Mouse (Mus musculus) embryonic facial prominence, embryonic 10.5 days (tissue): Measurements from ENCODE around the gene Pmf1. TPM values are rescaled to one million over a fixed set of nuclear protein-coding genes. Genes with fewer than 3 reads are reported as not detected.
"Not testable (repeated sequence)": the region's sequence is repeated elsewhere in the genome, so short reads cannot be mapped to it uniquely, and the experiment has no call there.

Source experiments
- DNase-seq: peaks from one replicate; pipeline ENCODE4 v3.0.0-alpha.2; 2017; ENCODE audit warnings: low spot score
- H3K27ac ChIP-seq: fragments of 300-500 bp; sonication (generic); replicated peaks from 2 replicates; pipeline ENCODE4 v1.5.1; 2016; ENCODE audit warnings: mild to moderate bottlenecking
- H3K27me3 ChIP-seq: fragments of 300-500 bp; sonication (generic); replicated peaks from 2 replicates; pipeline ENCODE4 v1.6.1; 2016; ENCODE audit warnings: low read depth, mild to moderate bottlenecking; ENCODE audit not compliant: poor library complexity, severe bottlenecking
- H3K36me3 ChIP-seq: fragments of 300-500 bp; sonication (generic); replicated peaks from 2 replicates; pipeline ENCODE4 v1.6.1; 2016; ENCODE audit warnings: mild to moderate bottlenecking, moderate library complexity
- H3K4me1 ChIP-seq: fragments of 300-500 bp; sonication (generic); 2 replicates; pipeline ENCODE4 v1.6.1; 2016
- H3K4me3 ChIP-seq: fragments of 300-500 bp; sonication (generic); 2 replicates; pipeline ENCODE4 v1.5.1; 2016; ENCODE audit warnings: mild to moderate bottlenecking, moderate library complexity
- H3K9me3 ChIP-seq: fragments of 300-500 bp; sonication (generic); 2 replicates; pipeline ENCODE4 v1.6.1; 2016; ENCODE audit warnings: mild to moderate bottlenecking
- WGBS: fragments of 180-500 bp; shearing (Covaris S2); methylation state at CpG from one replicate; pipeline ENCODE4 v1.1.7; 2016; 5-methylcytosine and 5-hydroxymethylcytosine counted together
- polyA plus RNA-seq: library from polyadenylated mRNA; unstranded; fragments of >200 nt; fragmentation: Nextera tagmentation; extraction: Ambion mirVana; gene quantifications from 2 replicates; pipeline ENCODE4 v1.2.1, GENCODE M21; 2016

The Pmf1 gene
- polyA plus RNA-seq, 1 experiment from 2014 or later, result 184 TPM

GRCm38 (mm10) chr3:88407529-88407928 is 2.6 kb downstream of the Pmf1 start:
- no peak overlapping the region for H3K27ac ChIP-seq
- H3K9me3 ChIP-seq, result no peaks in the 10 kb centered on the region
- WGBS, result 61% methylated on average over 7 of the region's 7 CpGs
- H3K4me1 ChIP-seq, result peaks cover 40% of the 10 kb centered on the region
- no peaks in the 10 kb centered on the region for H3K27me3 ChIP-seq
- DNase-seq, result no peak
- H3K36me3 ChIP-seq, result peaks cover 47% of the 10 kb centered on the region
- 0 out of 2 replicates have a peak overlapping the region, but pooled peaks have one; percentile 79 for H3K4me3 ChIP-seq

- Histone ChIP-seq H3K4me3 (peak overlapping the region; percentile 14; the same call in 1 of the 2 replicates), H3K4me1 (peaks cover 40% of the 10 kb centered on the region), H3K27ac (no peak overlapping the region), H3K9me3 (no peaks in the 10 kb centered on the region), H3K27me3 (no peaks in the 10 kb centered on the region), H3K36me3 (peaks cover 47% of the 10 kb centered on the region)
- WGBS, result 6% methylated on average over 2 of the region's 2 CpGs
- peak; percentile 66 for DNase-seq
Measured at GRCm38 (mm10) chr3:88407090-88407489, 3.0 kb downstream of the Pmf1 start.

GRCm38 (mm10) chr3:88403522-88404230 is 6.5 kb downstream of the Pmf1 start:
- WGBS, result 94% methylated on average over 10 of the region's 10 CpGs
- Histone ChIP-seq H3K36me3 (peaks cover 69% of the 10 kb centered on the region), H3K27ac (no peak overlapping the region)

GRCm38 (mm10) chr3:88398666-88399065 is 11.5 kb downstream of the Pmf1 start:
- WGBS, result 76% methylated on average over 2 of the region's 2 CpGs
- Histone ChIP-seq H3K4me3 (no peak overlapping the region), H3K9me3 (no peaks in the 10 kb centered on the region), H3K4me1 (no peaks in the 10 kb centered on the region), H3K36me3 (peaks cover 98% of the 10 kb centered on the region), H3K27me3 (no peaks in the 10 kb centered on the region), H3K27ac (no peak overlapping the region)
- DNase-seq, result no peak

More at GRCm38 (mm10) chr3:88403522-88404230, 6.5 kb downstream of the Pmf1 start:
- Histone ChIP-seq H3K27me3 (no peaks in the 10 kb centered on the region), H3K4me3 (no peak overlapping the region), H3K4me1 (peaks cover 24% of the 10 kb centered on the region), H3K9me3 (no peaks in the 10 kb centered on the region)
- DNase-seq, result no peak

- Histone ChIP-seq H3K27ac (no peak overlapping the region), H3K36me3 (peaks cover 93% of the 10 kb centered on the region), H3K27me3 (no peaks in the 10 kb centered on the region), H3K4me1 (no peaks in the 10 kb centered on the region), H3K9me3 (no peaks in the 10 kb centered on the region), H3K4me3 (no peak overlapping the region)
- no peak for DNase-seq
- WGBS, result 90% methylated on average over 8 of the region's 8 CpGs
Measured at GRCm38 (mm10) chr3:88395742-88396141, 14.4 kb downstream of the Pmf1 start.

- H3K36me3 ChIP-seq, result peaks cover 93% of the 10 kb centered on the region
- H3K27ac ChIP-seq, result no peak overlapping the region
- no peaks in the 10 kb centered on the region for H3K4me1 ChIP-seq
- no peaks in the 10 kb centered on the region for H3K27me3 ChIP-seq
- 96% methylated on average over 6 of the region's 6 CpGs for WGBS
- no peak overlapping the region for H3K4me3 ChIP-seq
- no peaks in the 10 kb centered on the region for H3K9me3 ChIP-seq
- DNase-seq, result no peak
Measured at GRCm38 (mm10) chr3:88395288-88395687, 14.8 kb downstream of the Pmf1 start.

- WGBS, result 90% methylated on average over 9 of the region's 9 CpGs
- no peak overlapping the region for H3K27ac ChIP-seq
Measured at GRCm38 (mm10) chr3:88393776-88394375, 16.3 kb downstream of the Pmf1 start.

GRCm38 (mm10) chr3:88384364-88384763 is 25.8 kb downstream of the Pmf1 start, which contains the start of gene Bglap:
Gene Bglap, minus strand, starts transcription at chr3:88384464.
- no peak for DNase-seq
- no peak within 1 kb of the TSS for H3K4me3 ChIP-seq
- H3K36me3 ChIP-seq, result peaks cover 6% of the 10 kb centered on the region; the same call in 1 of the 2 replicates
- peaks cover 9% of the 10 kb centered on the region for H3K4me1 ChIP-seq
- H3K27me3 ChIP-seq, result no peaks in the 10 kb centered on the region
- H3K9me3 ChIP-seq, result no peaks in the 10 kb centered on the region
- no peak within 1 kb of the TSS for H3K27ac ChIP-seq
- 79% methylated on average over 5 of the region's 5 CpGs for WGBS

More at GRCm38 (mm10) chr3:88393776-88394375, 16.3 kb downstream of the Pmf1 start:
- H3K4me3 ChIP-seq, result no peak overlapping the region
- no peak for DNase-seq
- H3K27me3 ChIP-seq, result no peaks in the 10 kb centered on the region
- H3K4me1 ChIP-seq, result no peaks in the 10 kb centered on the region
- no peaks in the 10 kb centered on the region for H3K9me3 ChIP-seq
- H3K36me3 ChIP-seq, result peaks cover 92% of the 10 kb centered on the region

GRCm38 (mm10) chr3:88382383-88382782 is 27.7 kb downstream of the Pmf1 start:
- H3K9me3 ChIP-seq, H3K36me3 ChIP-seq, H3K27me3 ChIP-seq, H3K27ac ChIP-seq, H3K4me1 ChIP-seq, DNase-seq: not testable (repeated sequence)
- peak overlapping the region; percentile 46; the same call in 1 of the 2 replicates for H3K4me3 ChIP-seq
- WGBS, result 46% methylated on average over 3 of the region's 7 CpGs

- peak; percentile 68 for DNase-seq
- H3K27me3 ChIP-seq, H3K36me3 ChIP-seq, H3K9me3 ChIP-seq: not testable (repeated sequence)
- Histone ChIP-seq H3K27ac (peak overlapping the region; percentile 75), H3K4me3 (peak overlapping the region; percentile 46), H3K4me1 (peaks cover 10% of the 10 kb centered on the region)
- WGBS, result 7% methylated on average over 22 of the region's 22 CpGs
Measured at GRCm38 (mm10) chr3:88381389-88382315, 28.5 kb downstream of the Pmf1 start.

GRCm38 (mm10) chr3:88378599-88378998 is 31.5 kb downstream of the Pmf1 start, which contains the start of gene Bglap2:
Gene Bglap2, minus strand, starts transcription at chr3:88378699.
- H3K27ac ChIP-seq, H3K9me3 ChIP-seq, H3K4me3 ChIP-seq, H3K36me3 ChIP-seq, H3K27me3 ChIP-seq, DNase-seq: not testable (repeated sequence)
- WGBS, result 74% methylated on average over 5 of the region's 5 CpGs
- peaks cover 18% of the 10 kb centered on the region for H3K4me1 ChIP-seq

- 29% methylated on average over 7 of the region's 7 CpGs for WGBS
- Histone ChIP-seq H3K4me3 (peak overlapping the region; percentile 43; the same call in 1 of the 2 replicates), H3K4me1 (peaks cover 13% of the 10 kb centered on the region), H3K27ac (peak overlapping the region; percentile 73; the same call in 1 of the 2 replicates)
- H3K27me3 ChIP-seq, H3K36me3 ChIP-seq, H3K9me3 ChIP-seq: not testable (repeated sequence)
- peak; percentile 28 for DNase-seq
Measured at GRCm38 (mm10) chr3:88376644-88377043, 33.5 kb downstream of the Pmf1 start.
